Mouse (Mus musculus): ENCODE results near the gene Kcnq1. TPM values are rescaled to one million over a fixed set of nuclear protein-coding genes. Genes with fewer than 3 reads are reported as not detected.

Kcnq1 gene
- polyA plus RNA-seq, 1 experiment from 2014 or later = 17.8 TPM

DNA sequence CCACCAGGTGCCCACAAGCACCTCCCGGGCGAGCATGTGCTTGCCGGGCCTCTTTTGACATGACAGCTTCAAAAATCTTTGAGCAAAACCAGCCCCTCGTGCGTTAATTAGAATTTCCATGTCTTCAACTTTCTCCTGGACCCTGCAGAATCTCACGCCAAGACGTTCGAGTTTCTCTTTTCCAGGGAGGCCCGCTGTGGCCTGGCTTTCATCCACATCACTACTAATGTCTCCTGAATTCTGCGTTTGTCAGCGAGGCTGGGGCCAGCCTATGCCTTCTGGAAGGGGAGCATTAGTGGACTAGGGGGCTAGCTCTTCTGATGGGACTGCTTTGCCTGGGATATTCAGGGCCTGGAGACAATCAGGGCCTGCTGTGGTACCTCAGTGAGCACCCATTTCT is 159.2 kb downstream of the Kcnq1 start:
- Histone ChIP-seq H3K9ac (ENCODE audit: low read length) (peak overlapping the region; percentile 23; the same call in 1 of the 2 replicates), H3K4me2 (replicated peaks; ENCODE audit: low read depth) (no peak overlapping the region), H3K27ac (replicated peaks) (no peak overlapping the region), H3K27me3 (ENCODE audit: control insufficient read depth, insufficient read depth, low read length) (no peaks in the 10 kb centered on the region), H3K9me3 (ENCODE audit: control insufficient read depth, low read length) (no peaks in the 10 kb centered on the region), H3K36me3 (ENCODE audit: control insufficient read depth, insufficient read depth, low read length) (no peaks in the 10 kb centered on the region), H3K4me3 (ENCODE audit: low read depth, low read length) (no peak overlapping the region), H3K4me1 (replicated peaks; ENCODE audit: control insufficient read depth, insufficient read depth) (peaks cover 7% of the 10 kb centered on the region)
- ATAC-seq (ENCODE audit: low FRiP score, low TSS enrichment) (no peak), DNase-seq (ENCODE audit: low spot score) (peak; percentile 13)
- 51% methylated on average over 11 of the region's 11 CpGs for WGBS
- TF ChIP-seq CTCF (IDR thresholded peaks at IDR 0.05; ENCODE audit: low read depth) = no peak
- no peak for TF ChIP-seq EP300 (optimal IDR thresholded peaks at IDR 0.05)

GRCm38 (mm10) chr7:143265829-143266438 is 159.8 kb downstream of the Kcnq1 start:
- H3K9ac ChIP-seq (ENCODE audit: low read length) = no peak overlapping the region
- 39% methylated on average over 8 of the region's 8 CpGs for WGBS

GRCm38 (mm10) chr7:143273747-143274146 is 167.6 kb downstream of the Kcnq1 start:
- 0 out of 2 replicates have a peak overlapping the region, but pooled peaks have one; percentile 35 for H3K27ac ChIP-seq (replicated peaks)
- H3K9me3 ChIP-seq (ENCODE audit: control insufficient read depth, low read length) = no peaks in the 10 kb centered on the region
- 38% methylated on average over 4 of the region's 4 CpGs for WGBS
- H3K36me3 ChIP-seq (ENCODE audit: control insufficient read depth, insufficient read depth, low read length) = no peaks in the 10 kb centered on the region
- TF ChIP-seq CTCF (IDR thresholded peaks at IDR 0.05; ENCODE audit: low read depth) (no peak), EP300 (optimal IDR thresholded peaks at IDR 0.05) (no peak)
- H3K4me1 ChIP-seq (replicated peaks; ENCODE audit: control insufficient read depth, insufficient read depth) = no peaks in the 10 kb centered on the region; the same call in 1 of the 2 replicates
- no peak overlapping the region for H3K9ac ChIP-seq (ENCODE audit: low read length)
- H3K27me3 ChIP-seq (ENCODE audit: control insufficient read depth, insufficient read depth, low read length) = no peaks in the 10 kb centered on the region
- ATAC-seq (ENCODE audit: low FRiP score, low TSS enrichment) = no peak
- DNase-seq (ENCODE audit: low spot score) = peak; percentile 14
- H3K4me2 ChIP-seq (replicated peaks; ENCODE audit: low read depth) = no peak overlapping the region
- no peak overlapping the region for H3K4me3 ChIP-seq (ENCODE audit: low read depth, low read length)

More at GRCm38 (mm10) chr7:143265829-143266438, 159.8 kb downstream of the Kcnq1 start:
- TF ChIP-seq CTCF (IDR thresholded peaks at IDR 0.05; ENCODE audit: low read depth) (no peak), EP300 (optimal IDR thresholded peaks at IDR 0.05) (no peak)
- H3K4me2 ChIP-seq (replicated peaks; ENCODE audit: low read depth) = no peak overlapping the region
- no peak overlapping the region for H3K27ac ChIP-seq (replicated peaks)
- no peak overlapping the region for H3K4me3 ChIP-seq (ENCODE audit: low read depth, low read length)
- ATAC-seq (ENCODE audit: low FRiP score, low TSS enrichment) = no peak
- H3K27me3 ChIP-seq (ENCODE audit: control insufficient read depth, insufficient read depth, low read length) = no peaks in the 10 kb centered on the region
- H3K9me3 ChIP-seq (ENCODE audit: control insufficient read depth, low read length) = no peaks in the 10 kb centered on the region
- DNase-seq (ENCODE audit: low spot score) = peak; percentile 12
- H3K36me3 ChIP-seq (ENCODE audit: control insufficient read depth, insufficient read depth, low read length) = no peaks in the 10 kb centered on the region
- peaks cover 7% of the 10 kb centered on the region for H3K4me1 ChIP-seq (replicated peaks; ENCODE audit: control insufficient read depth, insufficient read depth)

DNA sequence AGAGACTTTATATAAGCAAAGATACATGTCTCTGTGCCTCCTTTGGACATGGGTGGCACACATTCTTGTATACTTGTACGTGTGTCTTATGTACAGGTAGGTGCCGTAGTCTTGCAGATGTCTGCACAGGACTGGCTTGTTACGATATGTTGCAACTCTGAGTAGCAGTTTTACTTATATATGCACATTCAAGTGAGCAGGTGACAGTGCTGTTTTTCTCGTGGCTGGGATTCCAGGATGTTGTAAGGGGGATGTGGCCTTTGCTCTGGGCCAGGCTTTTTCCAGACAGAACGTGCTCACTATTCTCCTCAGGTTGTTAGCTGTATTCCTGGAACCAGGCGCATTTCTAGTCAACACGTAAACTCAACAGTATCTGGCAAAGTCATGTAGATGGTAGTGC is 168.9 kb downstream of the Kcnq1 start:
- no peak for ATAC-seq (ENCODE audit: low FRiP score, low TSS enrichment)
- WGBS = 75% methylated on average over 7 of the region's 7 CpGs
- no peak for TF ChIP-seq CTCF (IDR thresholded peaks at IDR 0.05; ENCODE audit: low read depth)
- TF ChIP-seq EP300 (optimal IDR thresholded peaks at IDR 0.05) = no peak
- no peak overlapping the region for H3K4me2 ChIP-seq (replicated peaks; ENCODE audit: low read depth)
- no peaks in the 10 kb centered on the region; the same call in 1 of the 2 replicates for H3K4me1 ChIP-seq (replicated peaks; ENCODE audit: control insufficient read depth, insufficient read depth)
- no peak overlapping the region for H3K9ac ChIP-seq (ENCODE audit: low read length)
- H3K27ac ChIP-seq (replicated peaks) = no peak overlapping the region
- H3K27me3 ChIP-seq (ENCODE audit: control insufficient read depth, insufficient read depth, low read length) = no peaks in the 10 kb centered on the region
- H3K9me3 ChIP-seq (ENCODE audit: control insufficient read depth, low read length) = no peaks in the 10 kb centered on the region
- H3K4me3 ChIP-seq (ENCODE audit: low read depth, low read length) = no peak overlapping the region
- peak; percentile 6 for DNase-seq (ENCODE audit: low spot score)
- H3K36me3 ChIP-seq (ENCODE audit: control insufficient read depth, insufficient read depth, low read length) = no peaks in the 10 kb centered on the region

- H3K4me1 ChIP-seq (replicated peaks; ENCODE audit: control insufficient read depth, insufficient read depth) = peaks cover 10% of the 10 kb centered on the region
- ATAC-seq (ENCODE audit: low FRiP score, low TSS enrichment) = no peak
- no peak for TF ChIP-seq EP300 (optimal IDR thresholded peaks at IDR 0.05)
- no peak for TF ChIP-seq CTCF (IDR thresholded peaks at IDR 0.05; ENCODE audit: low read depth)
Measured at GRCm38 (mm10) chr7:143283625-143284024, 177.5 kb downstream of the Kcnq1 start.

DNA sequence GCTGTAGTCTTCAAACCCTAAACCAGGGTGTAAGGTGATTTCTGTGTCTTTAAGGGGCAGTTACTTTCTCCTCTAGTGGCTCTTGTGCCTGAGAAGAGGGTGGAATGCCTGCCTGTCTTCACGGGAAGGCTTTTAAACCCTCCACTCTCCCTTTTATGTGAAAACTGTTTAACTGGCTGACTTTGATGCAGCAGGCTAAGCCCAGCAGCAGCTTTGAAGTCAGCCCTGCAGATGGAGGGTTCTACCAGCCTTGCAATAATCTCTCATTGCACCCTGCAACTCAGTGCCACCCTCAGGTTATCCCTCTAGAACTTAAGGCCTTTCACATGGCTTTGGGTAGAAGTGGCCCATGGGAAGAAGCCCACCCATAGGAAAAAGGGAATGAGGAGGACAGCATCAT is 178.7 kb downstream of the Kcnq1 start:
- Histone ChIP-seq H3K9me3 (ENCODE audit: control insufficient read depth, low read length) (no peaks in the 10 kb centered on the region), H3K9ac (ENCODE audit: low read length) (no peak overlapping the region), H3K4me3 (ENCODE audit: low read depth, low read length) (no peak overlapping the region), H3K27ac (replicated peaks) (no peak overlapping the region), H3K4me1 (replicated peaks; ENCODE audit: control insufficient read depth, insufficient read depth) (peaks cover 10% of the 10 kb centered on the region), H3K36me3 (ENCODE audit: control insufficient read depth, insufficient read depth, low read length) (no peaks in the 10 kb centered on the region), H3K4me2 (replicated peaks; ENCODE audit: low read depth) (no peak overlapping the region), H3K27me3 (ENCODE audit: control insufficient read depth, insufficient read depth, low read length) (no peaks in the 10 kb centered on the region)
- ATAC-seq (ENCODE audit: low FRiP score, low TSS enrichment) (no peak), DNase-seq (ENCODE audit: low spot score) (no peak)
- no peak for TF ChIP-seq EP300 (optimal IDR thresholded peaks at IDR 0.05)
- no peak for TF ChIP-seq CTCF (IDR thresholded peaks at IDR 0.05; ENCODE audit: low read depth)
- 38% methylated on average over 1 of the region's 1 CpGs for WGBS

More at GRCm38 (mm10) chr7:143283625-143284024, 177.5 kb downstream of the Kcnq1 start:
- 64% methylated on average over 2 of the region's 2 CpGs for WGBS
- Histone ChIP-seq H3K9me3 (ENCODE audit: control insufficient read depth, low read length) (no peaks in the 10 kb centered on the region), H3K36me3 (ENCODE audit: control insufficient read depth, insufficient read depth, low read length) (no peaks in the 10 kb centered on the region), H3K9ac (ENCODE audit: low read length) (no peak overlapping the region), H3K4me2 (replicated peaks; ENCODE audit: low read depth) (no peak overlapping the region), H3K27ac (replicated peaks) (no peak overlapping the region), H3K4me3 (ENCODE audit: low read depth, low read length) (no peak overlapping the region), H3K27me3 (ENCODE audit: control insufficient read depth, insufficient read depth, low read length) (no peaks in the 10 kb centered on the region)
- no peak for DNase-seq (ENCODE audit: low spot score)
